Mouse (Mus musculus) frontal cortex, postnatal 36 days (tissue): ENCODE data around the gene Gm28778.
"Not testable (repeated sequence)": the region's sequence is repeated elsewhere in the genome, so short reads cannot be mapped to it uniquely, and the experiment has no call there.

Experiments
- DNase-seq, 2 experiments: peaks; one replicate each; pipeline ENCODE4 v3.0.0; 2022; ENCODE audit warnings: low spot score in 2 of 2

The Gm28778 gene

DNA sequence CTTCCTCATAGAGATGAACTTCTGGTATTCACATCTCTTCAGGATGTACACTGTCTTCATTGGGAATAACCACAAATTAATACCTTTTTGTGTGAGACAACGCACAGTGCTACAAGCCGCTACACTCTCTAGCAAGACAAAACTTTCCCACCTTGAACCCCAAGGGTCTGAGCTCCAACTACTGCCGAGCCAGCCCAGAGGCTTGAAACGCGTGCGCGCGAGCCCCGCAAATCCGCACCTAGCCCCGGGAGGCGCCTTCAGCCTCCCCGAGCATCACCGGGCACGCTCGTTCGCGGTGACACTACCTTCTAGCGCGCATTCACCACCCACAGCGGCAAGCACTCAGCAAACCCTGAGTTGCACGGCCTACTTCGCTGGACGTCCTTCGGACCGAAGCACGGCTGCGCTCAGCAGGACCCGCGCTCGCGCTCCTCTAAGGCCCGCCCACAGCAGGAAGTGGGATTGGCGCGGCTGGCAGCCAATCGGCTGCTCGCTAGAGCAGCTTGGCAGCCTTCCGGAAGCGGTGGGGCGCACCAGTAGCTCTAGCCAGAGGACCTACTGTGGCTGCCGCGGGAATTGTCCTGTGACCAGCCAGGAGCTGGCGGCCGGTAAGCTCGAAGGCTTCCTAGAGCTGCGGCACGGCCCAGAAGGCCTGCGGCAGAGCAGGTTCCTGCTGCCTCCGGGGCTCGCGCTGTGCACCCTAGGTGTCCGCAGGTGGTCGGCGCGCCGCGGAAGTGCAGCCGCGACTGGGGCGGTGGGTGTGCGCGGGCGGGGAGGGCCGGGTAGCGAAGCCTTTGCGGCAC, at the start of gene Gm28778, which contains the start of the genes Pms1 and Ormdl1:
Gene Gm28778 (plus strand): TSS at position 531 of the 803 bp plus-strand sequence.
Gene Pms1 (minus strand): TSS at position 438 of the 803 bp plus-strand sequence.
Gene Ormdl1 (plus strand): TSS at position 515 of the 803 bp plus-strand sequence.
- DNase-seq = peak; percentile 96

DNA sequence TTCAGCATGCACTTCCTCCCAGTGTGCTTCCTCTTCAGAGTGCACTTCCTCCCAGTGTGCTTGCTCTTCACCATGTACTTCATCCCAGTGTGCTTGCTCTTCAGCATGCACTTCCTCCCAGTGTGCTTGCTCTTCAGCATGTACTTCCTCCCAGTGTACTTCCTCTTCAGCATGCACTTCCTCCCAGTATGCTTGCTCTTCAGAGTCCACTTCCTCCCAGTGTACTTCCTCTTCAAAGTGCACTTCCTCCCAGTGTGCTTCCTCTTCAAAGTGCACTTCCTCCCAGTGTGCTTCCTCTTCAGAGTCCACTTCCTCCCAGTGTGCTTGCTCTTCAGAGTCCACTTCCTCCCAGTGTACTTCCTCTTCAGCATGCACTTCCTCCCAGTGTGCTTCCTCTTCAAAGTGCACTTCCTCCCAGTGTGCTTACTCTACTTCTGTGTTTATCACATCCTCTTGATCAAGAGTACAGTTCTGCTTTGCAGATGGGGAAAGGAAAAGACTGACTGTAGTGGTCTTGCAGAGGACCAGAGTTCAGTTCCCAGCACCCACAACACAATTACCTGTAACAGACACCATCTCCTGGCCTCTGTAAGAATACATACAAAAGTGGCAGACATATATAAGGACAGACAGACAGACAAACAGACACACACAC, 31.8 kb upstream of the Gm28778 start:
- DNase-seq = not testable (repeated sequence)

DNA sequence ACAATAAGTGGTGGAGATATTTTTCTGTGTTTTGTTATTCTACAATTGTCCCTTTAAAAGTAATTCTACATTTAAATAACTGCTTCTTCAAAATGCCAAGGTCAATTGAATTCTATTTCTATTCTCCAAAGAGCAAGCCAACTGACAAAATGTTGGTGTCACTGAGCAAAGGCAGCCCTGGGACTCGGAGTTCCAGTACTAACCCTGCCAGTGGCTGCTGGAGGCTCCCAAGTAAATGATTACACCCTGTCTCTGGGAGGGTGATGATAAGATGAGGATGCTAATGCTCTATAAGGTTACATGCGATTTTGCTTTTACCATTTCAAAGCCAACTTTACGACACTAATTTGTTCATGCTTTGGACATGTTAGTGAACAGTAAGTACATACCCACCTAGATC, 27.0 kb upstream of the Gm28778 start:
- no peak for DNase-seq

DNA sequence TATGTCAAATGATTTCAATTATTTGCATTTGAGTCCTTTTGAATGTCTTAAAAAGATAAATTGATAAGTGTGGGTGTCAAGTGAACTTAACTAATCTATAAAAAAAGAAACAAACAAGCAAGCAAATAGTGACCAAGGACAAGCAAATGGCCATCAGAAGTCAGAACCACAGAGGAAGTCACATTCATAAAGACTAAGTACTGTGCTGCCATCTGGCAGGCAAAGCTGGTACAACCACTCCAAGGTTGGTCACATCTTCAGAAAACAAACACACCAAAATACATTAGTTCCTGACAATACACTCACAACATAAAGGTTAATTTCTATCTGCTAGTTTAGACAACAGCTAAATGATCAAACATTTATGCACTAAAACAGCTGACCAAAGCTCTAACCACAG, 24.3 kb upstream of the Gm28778 start:
- peak; percentile 6 to 58 for DNase-seq

DNA sequence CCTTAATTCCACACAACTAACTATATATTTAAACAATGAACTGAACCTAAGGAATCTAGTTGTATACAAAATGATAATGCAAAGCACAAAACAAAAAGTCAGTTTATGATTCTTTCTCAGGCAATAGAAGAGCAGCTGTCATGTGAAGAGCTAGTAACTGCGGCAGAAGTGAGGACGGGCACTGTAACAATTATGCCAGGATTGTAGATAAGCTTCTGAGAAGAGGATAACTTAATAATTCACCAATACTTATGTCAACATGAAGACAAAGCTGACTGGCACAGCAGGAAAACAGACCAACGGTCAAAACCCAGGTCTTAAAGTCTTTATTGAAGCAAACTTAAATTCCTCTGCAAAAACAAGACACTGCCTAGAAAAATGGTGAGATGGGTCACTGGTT, 5.7 kb upstream of the Gm28778 start:
- no peak for DNase-seq

DNA sequence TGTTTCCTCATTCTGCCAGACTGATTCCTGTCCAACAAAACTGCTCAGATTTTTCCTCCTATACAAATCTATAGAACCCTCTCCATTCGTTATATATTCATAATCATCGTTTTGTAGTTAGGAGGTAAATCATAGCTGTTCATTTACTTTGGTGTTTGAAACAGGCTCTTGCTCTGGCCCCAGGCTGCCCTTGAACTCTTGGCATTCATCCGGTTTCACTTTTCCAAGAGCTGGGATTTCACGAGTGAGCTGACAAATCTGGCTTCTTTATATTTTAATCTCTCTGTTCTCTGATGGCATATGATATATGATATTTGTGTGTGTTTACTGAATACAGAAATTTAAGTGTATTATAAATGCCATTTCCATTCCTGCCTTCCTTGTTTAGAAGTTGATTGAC, 3.6 kb downstream of the Gm28778 start:
- DNase-seq = no peak

DNA sequence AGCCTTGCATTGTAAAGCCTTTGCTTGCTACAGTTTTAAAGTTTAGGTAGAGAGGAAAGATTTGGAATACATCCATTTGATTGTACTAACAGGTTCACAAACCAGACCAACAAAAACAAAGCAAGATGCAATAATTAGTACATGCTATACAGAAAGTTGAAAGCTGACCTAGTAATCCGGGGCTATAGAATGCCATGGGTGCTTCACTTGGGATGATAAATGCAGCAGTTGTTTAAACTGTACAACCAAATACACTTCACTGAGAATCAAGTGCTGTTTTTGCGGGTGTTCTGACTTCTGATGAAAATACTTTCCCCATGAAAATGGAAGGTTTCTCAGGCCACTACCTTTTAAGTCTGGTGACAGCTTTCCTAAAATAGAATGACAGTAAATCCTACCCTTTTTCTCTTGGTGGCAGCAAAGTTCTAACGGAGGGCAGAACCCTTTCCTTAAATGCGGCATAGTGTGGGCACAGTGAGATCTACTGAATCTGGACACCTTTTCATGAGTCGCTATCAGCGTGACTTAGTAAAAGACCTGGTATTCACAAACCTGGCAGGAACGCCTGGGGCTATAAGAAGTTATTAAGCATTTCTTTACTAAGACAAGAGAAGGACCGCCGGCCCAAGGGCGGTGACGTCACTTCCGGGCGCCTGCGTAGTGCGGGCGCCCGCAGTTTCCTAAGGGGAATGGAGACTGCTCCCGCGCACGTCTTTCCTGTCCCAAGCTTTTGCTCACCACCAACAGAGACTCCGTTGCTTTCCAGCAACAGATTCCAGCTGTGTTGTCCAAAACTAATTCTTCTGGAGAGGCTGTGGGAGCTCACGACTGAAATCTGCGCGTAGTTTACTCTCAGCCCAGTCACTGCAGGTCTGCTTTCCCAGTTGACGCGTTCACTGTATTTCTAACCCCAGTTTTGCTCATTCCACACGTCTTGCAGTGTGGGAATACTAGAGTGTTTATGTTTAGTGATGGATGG, 16.4 kb downstream of the Gm28778 start, which contains the start of gene Osgepl1:
Gene Osgepl1 (plus strand): TSS at position 636 of the 979 bp plus-strand sequence.
- DNase-seq = peak; percentile 82 to 88

DNA sequence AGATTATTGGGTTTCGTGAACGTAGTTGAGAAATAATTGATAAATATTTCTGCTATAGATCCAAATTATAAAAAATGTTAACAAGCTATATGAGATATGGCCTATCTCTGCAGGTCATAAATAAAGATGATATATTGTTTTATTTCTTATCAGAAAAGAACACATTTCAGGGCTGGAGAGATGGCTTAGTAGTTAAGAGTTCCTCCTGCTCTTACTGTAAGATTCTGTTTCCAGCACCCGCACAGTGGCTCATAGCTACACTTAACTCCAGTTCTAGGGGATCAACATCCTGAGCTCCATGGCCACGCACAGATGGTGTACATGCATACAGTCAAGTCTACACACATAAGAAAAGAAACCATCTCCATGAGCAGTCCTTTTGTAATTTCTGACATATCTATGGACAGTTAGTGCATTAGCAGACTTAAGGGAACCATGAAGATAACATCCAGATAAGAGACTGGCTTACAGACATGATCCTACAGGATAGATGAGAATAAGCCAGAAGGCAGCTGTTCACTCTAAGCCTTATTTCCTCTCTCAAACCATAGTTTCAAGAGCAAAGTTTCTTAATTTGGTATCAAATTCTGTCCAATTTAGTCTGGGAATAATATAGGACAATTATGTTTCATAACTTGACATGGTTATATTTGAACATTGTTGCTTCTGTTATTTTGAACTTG, 24.9 kb downstream of the Gm28778 start:
- DNase-seq = no peak

DNA sequence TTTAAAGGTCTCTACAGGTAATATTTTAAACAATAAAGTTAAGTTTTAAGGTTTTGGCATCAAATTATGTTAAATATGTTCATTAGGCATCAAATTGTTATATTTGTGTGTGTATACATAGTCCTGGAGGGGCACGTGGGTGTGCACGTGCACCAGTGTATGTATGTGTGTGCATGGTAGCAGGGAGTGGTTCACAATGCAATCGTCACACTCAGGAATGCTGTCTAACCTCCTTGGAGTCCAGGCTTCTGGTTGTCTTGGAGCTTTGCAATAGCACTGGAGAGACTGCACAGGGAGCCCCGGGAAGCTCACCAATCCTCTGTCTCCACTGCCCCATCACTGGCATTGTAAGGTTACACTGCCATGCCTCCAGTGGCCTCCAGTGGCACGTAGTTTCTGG, 26.3 kb downstream of the Gm28778 start:
- no peak for DNase-seq

DNA sequence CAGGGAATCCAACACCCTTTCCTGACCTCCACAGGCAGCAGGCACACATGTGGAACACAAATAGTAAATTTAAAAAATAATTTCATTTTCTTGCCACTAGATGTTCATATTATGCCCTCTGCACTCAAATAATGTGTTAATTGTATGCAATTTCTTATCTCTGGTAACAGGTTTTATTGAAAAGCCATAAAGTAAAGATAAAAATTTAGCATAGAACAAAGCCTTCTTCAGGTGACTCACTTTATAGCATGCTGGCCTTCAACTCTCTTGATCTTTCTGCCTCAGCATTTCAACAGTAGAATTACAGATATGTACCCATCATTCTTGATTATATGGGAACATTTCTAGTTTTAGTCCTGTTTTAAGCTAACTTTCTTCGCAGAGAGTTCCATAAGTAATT, 27.4 kb downstream of the Gm28778 start:
- DNase-seq = no peak

DNA sequence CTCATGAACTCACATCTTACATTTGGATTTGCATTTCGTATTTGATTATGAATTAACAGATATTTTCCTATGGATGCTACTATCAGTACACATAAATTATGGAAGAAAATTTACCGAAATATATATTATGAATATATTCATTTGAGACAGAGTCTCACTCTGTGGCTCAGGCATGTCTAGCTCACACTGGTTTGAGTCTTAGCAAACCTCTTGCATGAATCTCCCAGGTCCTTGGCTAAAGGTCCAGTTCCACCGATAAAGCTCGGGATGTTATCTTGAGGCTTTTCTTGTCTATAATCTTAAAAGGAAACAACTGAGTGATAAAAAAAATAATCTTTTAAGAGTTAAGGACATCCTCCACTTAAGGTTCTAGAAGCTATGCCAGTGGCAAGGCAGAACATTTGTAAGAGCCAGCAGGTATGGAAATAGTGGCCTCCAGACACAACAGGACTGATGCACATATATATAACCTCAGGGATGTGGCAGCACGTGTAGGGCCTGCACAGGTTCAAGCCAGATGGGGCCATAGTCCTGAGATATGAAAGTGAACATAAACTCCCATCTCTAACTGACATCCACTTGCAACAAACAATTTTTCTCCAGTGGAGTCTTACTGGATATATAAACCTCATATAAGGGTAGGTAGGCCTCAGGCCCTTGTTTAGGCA, 28.1 kb downstream of the Gm28778 start:
- DNase-seq = no peak

DNA sequence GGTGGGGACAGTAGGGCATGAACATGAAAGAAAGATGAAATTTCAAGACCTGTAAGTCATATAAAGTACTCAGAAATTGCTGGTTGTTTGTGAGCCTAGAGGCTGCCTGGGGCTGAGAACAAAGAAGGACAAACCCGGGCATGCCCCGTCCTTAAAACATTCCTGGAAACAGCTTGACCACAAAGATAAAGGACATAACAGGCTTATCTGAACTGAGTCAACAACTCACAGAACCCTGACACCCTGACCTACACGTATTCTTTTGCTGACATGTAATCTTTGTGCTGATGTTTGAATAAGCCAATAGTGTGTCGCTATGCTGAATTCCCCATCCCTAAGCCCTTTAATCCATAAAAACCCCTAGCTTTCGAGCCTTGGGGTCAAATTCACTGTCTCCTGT, 36.6 kb downstream of the Gm28778 start:
- not testable (repeated sequence) for DNase-seq

DNA sequence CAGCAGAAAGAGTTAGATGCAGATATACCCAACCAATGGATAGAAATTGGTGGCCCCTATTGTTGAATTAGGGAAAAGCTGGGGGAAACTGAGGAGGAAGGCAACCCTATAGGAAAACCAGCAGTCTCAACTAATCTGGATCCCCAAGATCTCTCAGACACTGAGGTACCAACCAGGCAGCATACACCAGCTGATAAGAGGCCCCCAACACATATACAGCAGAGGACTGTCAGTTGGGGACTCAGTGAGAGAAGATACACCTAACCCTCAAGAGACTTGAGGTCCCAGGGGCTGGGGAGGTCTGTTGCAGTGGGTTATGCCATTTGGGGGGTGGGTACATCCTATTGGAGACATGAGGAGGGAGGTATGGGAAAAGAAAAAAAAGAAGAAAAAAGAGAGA, 38.6 kb downstream of the Gm28778 start:
- DNase-seq = no peak

DNA sequence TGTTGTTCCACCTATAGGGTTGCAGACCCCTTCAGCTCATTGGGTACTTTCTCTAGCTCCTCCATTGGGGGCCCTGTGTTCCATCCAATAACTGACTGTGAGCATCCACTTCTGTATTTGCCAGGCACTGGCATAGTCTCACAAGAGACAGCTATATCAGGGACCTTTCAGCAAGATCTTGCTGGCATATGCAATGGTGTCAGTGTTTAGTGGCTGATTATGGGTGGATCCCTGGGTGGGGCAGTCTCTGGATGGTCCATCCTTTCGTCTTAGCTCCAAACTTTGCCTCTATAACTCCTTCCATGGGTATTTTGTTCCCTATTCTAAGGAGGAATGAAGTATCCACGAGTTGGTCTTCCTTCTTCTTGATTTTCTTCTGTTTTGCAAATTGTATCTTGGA, 40.5 kb downstream of the Gm28778 start:
- not testable (repeated sequence) for DNase-seq

DNA sequence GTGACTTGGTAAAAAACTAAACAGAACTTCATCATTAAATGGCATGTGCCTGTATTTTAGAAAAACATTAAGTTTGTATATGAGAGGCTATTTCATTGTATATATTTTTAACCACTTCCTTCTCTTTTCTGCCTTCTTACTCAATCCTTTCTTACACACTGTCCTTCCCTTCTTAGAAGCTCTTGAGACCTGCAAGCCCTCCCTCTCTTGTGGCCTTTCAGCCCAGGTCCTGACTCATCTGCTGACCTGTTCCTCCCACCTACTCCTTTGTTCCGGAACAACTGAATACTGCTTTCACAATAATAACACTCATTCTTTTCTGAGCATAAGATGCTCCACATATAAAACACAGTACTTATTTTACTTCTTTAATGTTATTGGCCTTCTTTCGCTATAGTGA, 44.2 kb downstream of the Gm28778 start:
- DNase-seq = no peak

DNA sequence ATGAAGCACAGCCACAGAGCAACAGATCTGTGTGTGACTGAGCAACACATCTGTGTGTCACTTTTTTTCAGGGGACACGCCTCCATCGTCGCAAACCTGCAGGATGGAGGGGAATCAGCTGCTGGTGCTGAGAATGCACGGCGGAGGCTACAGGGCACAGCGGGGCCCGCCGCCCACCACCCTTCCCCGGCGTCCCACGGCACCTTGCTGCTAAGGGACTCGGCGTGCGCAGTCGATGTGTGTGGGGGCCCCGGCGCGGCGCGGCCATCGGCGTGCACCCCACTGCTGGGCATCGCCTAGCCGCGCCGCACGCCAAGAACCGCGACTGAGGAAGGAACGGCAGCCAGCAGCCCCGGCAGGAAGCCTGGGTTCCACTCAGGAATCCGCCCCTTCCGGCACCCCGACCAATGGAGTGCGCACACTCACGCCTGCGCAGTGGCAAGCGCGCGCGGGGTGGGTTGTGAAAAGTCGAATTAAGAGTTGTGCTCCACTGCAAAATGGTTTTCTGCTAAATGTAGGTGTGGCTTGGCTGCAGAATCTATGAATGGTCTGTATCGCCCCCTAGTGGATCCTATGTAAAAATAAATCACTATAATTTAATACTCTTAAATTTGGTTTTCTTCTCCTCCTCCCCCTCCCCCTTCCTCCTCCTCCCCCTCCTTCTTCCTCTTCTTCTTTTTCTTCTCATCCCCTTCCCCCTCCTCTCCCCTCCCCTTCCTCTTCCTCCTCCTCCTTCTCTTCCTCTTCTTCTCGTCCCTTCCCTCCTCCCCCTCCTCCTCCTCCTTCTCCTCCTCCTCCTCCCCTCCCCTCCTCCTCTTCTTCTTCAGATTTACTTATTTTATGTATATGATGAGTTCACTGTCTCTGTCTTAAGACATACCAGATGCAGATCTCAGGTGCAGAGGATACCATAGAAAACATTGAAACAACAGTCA, 55.7 kb downstream of the Gm28778 start, which contains the start of the genes Asdurf, Gm28551 and Asnsd1:
Gene Asdurf (minus strand): TSS at position 293 of the 935 bp plus-strand sequence.
Gene Gm28551 (minus strand): TSS at position 341 of the 935 bp plus-strand sequence.
Gene Asnsd1 (minus strand): TSS at position 426 of the 935 bp plus-strand sequence.
- peak; percentile 98 for DNase-seq

DNA sequence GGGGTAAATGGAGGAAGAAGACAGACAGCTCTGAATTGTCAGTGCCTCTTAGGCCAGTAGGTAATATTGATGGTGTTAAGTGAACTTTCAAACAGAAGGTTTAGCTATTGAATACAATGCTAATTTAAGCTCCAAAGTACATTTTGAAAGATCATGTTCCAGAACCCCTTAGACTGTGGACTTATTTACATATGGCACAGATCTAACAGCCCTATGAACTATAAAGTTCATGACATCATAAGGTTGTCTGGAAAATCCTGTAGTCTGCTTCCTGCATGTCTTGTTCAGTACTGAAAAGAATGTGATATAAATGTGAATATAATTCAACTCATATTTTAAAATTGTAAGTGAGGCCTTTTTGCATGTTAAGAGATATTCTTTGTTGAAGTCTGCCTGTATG, 62.1 kb downstream of the Gm28778 start:
- DNase-seq = no peak
